Mouse (Mus musculus): Measurements from ENCODE around the gene Syngr3. TPM values are rescaled to one million over a fixed set of nuclear protein-coding genes. Genes with fewer than 3 reads are reported as not detected.

The Syngr3 gene
- total RNA-seq, 2 experiments from 2014 or later, result 0.17 TPM; not detected in 1

- DNase-seq, result peak; percentile 76 to 91
Observed at GRCm38 (mm10) chr17:24644875-24645721, 44.7 kb downstream of the Syngr3 start.

- peak; percentile 57 to 60 for DNase-seq
Observed at GRCm38 (mm10) chr17:24644030-24644715, 45.6 kb downstream of the Syngr3 start.

GRCm38 (mm10) chr17:24642791-24643343 is 46.9 kb downstream of the Syngr3 start:
- no peak for DNase-seq

GRCm38 (mm10) chr17:24641944-24642343 is 47.8 kb downstream of the Syngr3 start:
- DNase-seq, result peak in 1 of 2 experiments; percentile 7

- DNase-seq, result no peak
Observed at GRCm38 (mm10) chr17:24640581-24640980, 49.2 kb downstream of the Syngr3 start.

GRCm38 (mm10) chr17:24640119-24640518 is 49.6 kb downstream of the Syngr3 start:
- DNase-seq, result no peak

GRCm38 (mm10) chr17:24639571-24639988 is 50.2 kb downstream of the Syngr3 start:
- DNase-seq, result peak in 1 of 2 experiments; percentile 20

GRCm38 (mm10) chr17:24638840-24639239 is 50.9 kb downstream of the Syngr3 start:
- peak; percentile 78 to 87 for DNase-seq

GRCm38 (mm10) chr17:24638214-24638613 is 51.5 kb downstream of the Syngr3 start:
- peak; percentile 49 to 50 for DNase-seq

- DNase-seq, result peak in 1 of 2 experiments; percentile 33
Observed at GRCm38 (mm10) chr17:24636781-24637481, 52.8 kb downstream of the Syngr3 start.

- peak in 1 of 2 experiments; percentile 30 for DNase-seq
Observed at GRCm38 (mm10) chr17:24635694-24636093, 54.1 kb downstream of the Syngr3 start.

Other genes with a start within 250 kb of the Syngr3 start
- 1 to 10 TPM in 1 of 2 experiments, under 1 TPM in 1; 0.69 to 1.5 TPM for gene Dnase1l2, start 246.8 kb downstream of the Syngr3 start, total RNA-seq (2021)
- 10 to 100 TPM in 1 of 2 experiments, 1 to 10 TPM in 1; 9.8 to 10.1 TPM for gene E4f1, start 219.6 kb downstream of the Syngr3 start, total RNA-seq (2021)
- 10 to 100 TPM; 40.1 to 43.5 TPM for gene Pgp, start 219.6 kb downstream of the Syngr3 start, total RNA-seq (2021)
- not detected for gene Bricd5, start 216.1 kb downstream of the Syngr3 start, total RNA-seq (2021)
- 10 to 100 TPM in 1 of 2 experiments, 1 to 10 TPM in 1; 8.1 to 10.3 TPM for gene Mlst8, start 210.9 kb downstream of the Syngr3 start, total RNA-seq (2021)
- under 1 TPM; 0.15 to 0.20 TPM for gene Caskin1, start 201.4 kb downstream of the Syngr3 start, total RNA-seq (2021)
- 10 to 100 TPM; 35.8 to 38.5 TPM for gene Traf7, start 162.0 kb downstream of the Syngr3 start, total RNA-seq (2021)
- gene Rab26, start 155.7 kb downstream of the Syngr3 start, total RNA-seq (2021), result not detected
- 10 to 100 TPM; 34.1 to 34.5 TPM for gene Pkd1, start 140.1 kb downstream of the Syngr3 start, total RNA-seq (2021)
- gene Tsc2, start 57.3 kb downstream of the Syngr3 start, total RNA-seq (2021), result 100 to 1,000 TPM; 104 to 108 TPM
- 1 to 10 TPM; 2.6 to 3.1 TPM for gene Nthl1, start 57.3 kb downstream of the Syngr3 start, total RNA-seq (2021)
- gene Slc9a3r2, start 39.6 kb downstream of the Syngr3 start, total RNA-seq (2021), result 100 to 1,000 TPM in 1 of 2 experiments, 10 to 100 TPM in 1; 88.2 to 103 TPM
- gene Npw, start 31.5 kb downstream of the Syngr3 start, total RNA-seq (2021), result not detected
- gene Zfp598, start 20.3 kb downstream of the Syngr3 start, total RNA-seq (2021), result 10 to 100 TPM; 16.4 to 17.2 TPM
- 10 to 100 TPM; 24.0 to 24.3 TPM for gene Gfer, start 6.2 kb upstream of the Syngr3 start, total RNA-seq (2021)
- under 1 TPM; 0.77 to 0.99 TPM for gene Noxo1, start 6.3 kb upstream of the Syngr3 start, total RNA-seq (2021)
- 10 to 100 TPM; 18.0 to 20.1 TPM for gene Tbl3, start 17.7 kb upstream of the Syngr3 start, total RNA-seq (2021)
- gene Rnf151, start 28.1 kb upstream of the Syngr3 start, total RNA-seq (2021), result not detected
- 100 to 1,000 TPM; 701 to 738 TPM for gene Rps2, start 28.2 kb upstream of the Syngr3 start, total RNA-seq (2021)
- gene Ndufb10, start 34.5 kb upstream of the Syngr3 start, total RNA-seq (2021), result 1,000 to 10,000 TPM in 1 of 2 experiments, 100 to 1,000 TPM in 1; 976 to 1,178 TPM
- gene Rpl3l, start 37.9 kb upstream of the Syngr3 start, total RNA-seq (2021), result 100 to 1,000 TPM; 390 to 433 TPM
- gene Msrb1, start 46.7 kb upstream of the Syngr3 start, total RNA-seq (2021), result 100 to 1,000 TPM; 181 to 183 TPM
- gene Hs3st6, start 63.0 kb upstream of the Syngr3 start, total RNA-seq (2021), result under 1 TPM in 1 of 2 experiments, not detected in 1; 0.33 TPM
- gene Meiob, start 114.3 kb upstream of the Syngr3 start, total RNA-seq (2021), result under 1 TPM in 1 of 2 experiments, not detected in 1; 0.15 TPM
- gene Hagh, start 150.2 kb upstream of the Syngr3 start, total RNA-seq (2021), result 10 to 100 TPM; 86.0 to 91.0 TPM
- gene Fahd1, start 160.4 kb upstream of the Syngr3 start, total RNA-seq (2021), result 10 to 100 TPM; 92.1 to 96.6 TPM
- 10 to 100 TPM; 12.0 to 12.4 TPM for gene Igfals, start 176.0 kb upstream of the Syngr3 start, total RNA-seq (2021)
- gene Nubp2, start 196.4 kb upstream of the Syngr3 start, total RNA-seq (2021), result 10 to 100 TPM; 20.0 to 21.3 TPM
- 10 to 100 TPM; 28.1 to 34.0 TPM for gene Spsb3, start 196.7 kb upstream of the Syngr3 start, total RNA-seq (2021)
- gene Eme2, start 205.1 kb upstream of the Syngr3 start, total RNA-seq (2021), result 10 to 100 TPM; 18.4 to 22.3 TPM
- gene Mrps34, start 205.2 kb upstream of the Syngr3 start, total RNA-seq (2021), result 100 to 1,000 TPM in 1 of 2 experiments, 10 to 100 TPM in 1; 99.9 to 125 TPM
- 10 to 100 TPM; 33.8 to 36.0 TPM for gene Nme3, start 206.5 kb upstream of the Syngr3 start, total RNA-seq (2021)
- gene Mapk8ip3, start 247.0 kb upstream of the Syngr3 start, total RNA-seq (2021), result 10 to 100 TPM; 55.9 to 64.8 TPM

Data from heart, adult 18-20 months (tissue).